Mouse (Mus musculus) spleen, postnatal 4 days (tissue): ENCODE measurements around the gene Nufip2.
A peak's percentile ranks its signal among the peaks of the same experiment; 100 is the strongest.
"Not testable (repeated sequence)": the region's sequence is repeated elsewhere in the genome, so short reads cannot be mapped to it uniquely, and the experiment has no call there.

Source experiments
- DNase-seq, 2 experiments: peaks; one replicate each; pipeline ENCODE4 v3.0.0; 2022; ENCODE audit warnings: low spot score in 2 of 2

Nufip2 gene

DNA sequence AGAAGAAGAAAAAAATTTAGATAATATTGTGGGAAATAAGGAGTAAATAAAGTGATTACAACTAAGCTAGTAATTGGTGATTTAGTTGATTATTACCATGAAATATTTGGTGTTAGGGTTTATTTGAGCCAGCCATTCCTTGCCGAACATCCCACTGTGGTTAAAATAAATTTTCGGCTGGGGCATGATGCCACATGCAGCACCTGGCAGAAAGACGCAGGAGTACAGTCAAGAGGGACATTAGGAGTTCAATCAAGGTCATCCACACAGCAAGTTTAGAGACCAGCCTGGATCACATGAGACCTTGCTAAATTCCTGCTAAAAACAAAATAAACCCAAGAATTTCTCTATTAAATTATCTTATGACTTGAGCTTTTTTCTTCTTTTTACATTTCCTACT lies 23.1 kb downstream of the Nufip2 start:
- no peak for DNase-seq

DNA sequence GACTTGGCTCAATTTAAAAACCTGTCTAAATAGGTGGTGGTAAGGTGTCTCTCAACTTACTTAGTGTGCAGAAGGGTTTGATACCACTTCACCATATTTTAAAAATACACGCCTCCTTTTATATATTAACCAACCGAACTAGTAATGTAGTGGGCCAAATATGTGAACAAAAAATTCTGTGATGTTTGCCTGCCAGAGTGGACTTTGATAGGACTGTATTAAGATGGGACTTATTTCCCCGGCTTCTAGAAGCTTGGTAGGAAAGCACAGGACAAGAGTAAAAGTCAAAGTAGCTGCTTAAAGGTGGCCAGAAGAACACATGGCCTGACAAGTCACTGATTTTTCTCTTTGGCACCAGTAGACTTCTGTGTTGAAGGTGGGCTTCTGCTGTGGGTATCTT lies 27.8 kb downstream of the Nufip2 start:
- DNase-seq, result no peak

DNA sequence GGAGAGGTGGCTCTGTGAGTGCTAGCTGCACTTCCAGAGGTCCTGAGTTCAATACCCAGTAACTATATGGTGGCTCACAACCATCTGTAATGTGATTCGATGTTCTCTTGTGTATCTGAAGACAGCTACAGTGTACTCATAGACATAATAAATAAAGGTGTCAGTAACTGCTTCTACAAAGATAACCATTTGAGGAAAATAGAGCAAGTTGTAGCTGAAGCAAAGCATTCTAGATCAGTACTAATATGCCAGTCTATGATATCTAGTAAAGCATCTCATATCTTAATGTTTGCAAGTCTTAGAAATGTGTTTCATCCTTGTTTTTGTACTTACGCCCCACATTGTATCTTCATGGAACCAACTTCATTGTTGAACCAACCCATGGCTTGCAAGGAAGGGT lies 33.1 kb downstream of the Nufip2 start:
- no peak for DNase-seq

DNA sequence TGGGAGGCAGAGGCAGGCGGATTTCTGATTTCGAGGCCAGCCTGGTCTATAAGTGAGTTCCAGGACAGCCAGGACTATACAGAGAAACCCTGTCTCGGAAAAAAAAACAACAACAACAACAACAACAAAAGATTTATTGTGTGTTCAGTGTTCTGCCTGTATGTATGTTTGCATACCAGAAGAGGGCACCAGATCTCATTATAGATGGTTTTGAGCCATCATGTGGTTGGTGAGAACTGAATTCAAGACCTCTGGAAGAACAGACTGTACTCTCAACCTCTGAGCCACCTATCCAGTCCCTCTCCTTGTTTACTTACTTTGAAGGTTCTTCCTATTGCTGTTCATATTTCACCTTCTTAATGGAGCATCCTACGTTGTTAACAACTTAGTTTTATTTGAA lies 35.4 kb downstream of the Nufip2 start:
- no peak for DNase-seq

DNA sequence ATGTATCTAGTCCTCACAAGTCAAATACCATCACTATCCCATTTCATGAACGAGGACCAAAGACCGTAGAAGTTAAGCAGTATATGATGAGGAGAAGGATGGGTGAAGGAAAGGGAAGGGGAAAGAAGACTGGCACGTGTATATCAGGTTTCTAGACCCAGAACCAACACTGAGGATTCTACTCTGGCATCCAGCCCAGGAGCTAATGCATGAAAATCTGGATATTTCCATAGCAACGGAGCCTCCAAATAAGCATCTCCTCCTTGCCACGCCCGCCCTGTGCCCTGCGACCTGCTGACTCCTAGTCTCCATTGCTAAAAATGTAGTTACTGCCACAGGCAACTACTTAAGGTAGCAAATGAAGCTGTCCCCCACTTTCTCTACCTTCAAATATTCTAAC lies 38.8 kb downstream of the Nufip2 start:
- DNase-seq, result peak in 1 of 2 experiments; percentile 48

DNA sequence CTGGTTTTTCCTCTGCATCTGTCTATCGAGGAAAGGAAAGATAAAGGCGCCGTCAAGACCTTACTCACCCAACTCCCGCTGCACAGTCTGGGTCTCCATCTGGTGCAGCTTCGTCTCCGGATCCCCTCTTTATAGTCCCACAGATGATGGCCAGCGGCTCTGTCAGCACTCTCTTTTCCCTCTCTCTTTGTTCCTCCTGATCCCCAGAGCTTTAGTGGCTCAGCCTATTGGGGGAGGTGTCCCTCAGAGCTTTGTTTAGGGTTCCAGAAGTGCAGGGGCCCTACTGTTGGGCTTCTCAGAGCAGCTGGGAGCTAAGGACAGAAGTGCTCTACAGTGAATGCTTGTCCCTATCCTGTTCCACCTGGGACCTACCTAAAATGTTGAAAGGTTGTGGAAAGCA lies 39.2 kb downstream of the Nufip2 start, which contains the start of gene Cryba1:
TSS of gene Cryba1 (minus strand) at position 101 of the 400 bp plus-strand sequence.
- DNase-seq, result peak in 1 of 2 experiments; percentile 41

DNA sequence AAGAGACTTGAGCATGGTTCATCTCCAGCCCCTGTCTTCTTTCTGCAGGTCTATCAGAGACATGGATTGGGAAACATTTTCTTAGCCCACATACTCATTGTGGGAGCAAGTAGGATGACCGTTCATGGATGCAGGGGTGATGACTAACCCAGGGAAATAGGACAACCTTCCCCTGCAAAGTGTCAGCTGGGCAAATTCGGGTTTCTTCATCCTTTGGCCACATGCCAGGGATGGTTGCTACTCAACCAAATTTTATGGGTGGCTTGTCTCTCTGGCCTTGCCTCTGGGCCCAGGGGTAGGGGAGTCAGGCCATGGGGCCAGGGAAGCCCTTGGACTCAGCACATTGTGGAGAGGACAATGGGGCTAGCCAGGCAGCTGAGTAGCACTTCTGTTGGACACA lies 42.6 kb downstream of the Nufip2 start:
- no peak for DNase-seq

DNA sequence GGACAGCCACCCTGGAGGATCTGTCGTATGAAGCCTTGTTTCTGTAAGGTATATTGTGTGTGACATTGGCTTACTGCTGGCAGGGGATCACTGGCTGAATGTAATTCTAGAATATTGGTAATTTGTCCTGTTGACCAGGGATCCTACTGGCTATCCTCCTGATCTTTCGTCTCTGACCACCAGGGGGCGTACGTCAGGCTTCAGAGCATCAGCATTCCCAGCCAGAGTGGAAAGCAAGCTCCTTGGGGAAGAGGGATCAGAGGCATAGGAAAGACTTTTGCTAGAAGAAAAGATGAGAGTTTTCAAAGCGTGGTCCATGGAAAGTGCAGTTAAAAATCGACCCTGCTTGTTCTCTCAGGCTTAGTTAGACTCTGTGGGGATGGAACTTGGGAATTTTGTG lies 51.3 kb downstream of the Nufip2 start:
- peak; percentile 75 to 90 for DNase-seq

DNA sequence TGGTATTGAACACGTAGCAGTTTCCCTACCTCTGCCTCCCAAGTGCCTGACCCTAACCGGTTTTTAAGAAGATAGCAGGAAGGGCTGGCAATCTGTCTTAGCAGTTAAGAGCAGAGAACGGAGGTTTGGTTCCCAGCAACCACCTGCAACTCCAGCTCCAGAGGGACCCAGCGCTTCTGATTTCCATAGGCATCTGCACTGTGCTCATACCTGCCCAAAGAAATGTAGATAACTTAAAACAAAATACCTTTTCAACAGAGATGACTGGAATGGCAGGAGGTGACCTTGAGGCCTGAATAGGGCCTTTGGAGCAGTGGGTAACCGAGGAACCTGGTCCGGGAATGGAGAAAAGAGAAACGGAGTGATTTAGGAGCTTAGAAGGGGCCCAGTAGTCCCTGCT lies 52.6 kb downstream of the Nufip2 start:
- no peak for DNase-seq

DNA sequence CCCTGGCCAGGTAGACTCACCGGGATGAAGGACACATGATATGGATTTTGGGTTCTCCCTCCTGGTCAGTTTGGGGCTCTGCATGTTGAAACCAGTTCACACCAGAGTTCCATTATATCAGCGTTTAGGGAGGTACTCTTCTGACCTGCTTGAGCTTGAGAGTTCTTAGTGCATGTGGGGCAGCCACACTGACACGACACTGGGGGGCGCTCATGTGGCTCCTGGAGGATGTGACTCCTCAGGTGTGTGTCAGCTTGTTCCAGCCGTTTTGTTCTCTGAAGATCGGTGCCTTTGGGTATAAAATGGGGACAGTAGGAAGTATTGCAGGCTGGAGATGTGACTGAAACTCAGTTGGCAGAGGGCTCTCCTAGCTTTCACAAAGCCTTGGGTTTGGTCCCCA lies 58.0 kb downstream of the Nufip2 start:
- DNase-seq, result peak; percentile 45 to 75

DNA sequence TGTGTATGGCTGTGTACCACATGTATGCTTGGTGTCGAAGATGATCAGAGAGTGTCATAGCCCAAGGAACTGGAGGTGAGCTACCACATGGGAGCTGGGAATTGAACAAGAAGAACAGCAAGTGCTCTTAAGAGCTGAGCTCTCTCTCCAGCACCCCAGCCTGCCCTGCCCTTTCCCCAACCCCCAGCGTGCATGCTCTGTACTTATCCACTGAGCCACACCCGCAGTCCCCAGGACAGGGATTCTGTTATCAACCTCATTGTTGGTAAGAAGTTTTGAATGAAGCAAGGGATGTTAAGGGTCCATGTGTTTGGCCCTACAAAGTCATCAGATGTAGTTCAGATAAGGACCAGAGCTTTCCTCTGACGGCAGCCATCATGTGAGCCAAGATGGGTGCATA lies 60.7 kb downstream of the Nufip2 start:
- DNase-seq, result no peak

DNA sequence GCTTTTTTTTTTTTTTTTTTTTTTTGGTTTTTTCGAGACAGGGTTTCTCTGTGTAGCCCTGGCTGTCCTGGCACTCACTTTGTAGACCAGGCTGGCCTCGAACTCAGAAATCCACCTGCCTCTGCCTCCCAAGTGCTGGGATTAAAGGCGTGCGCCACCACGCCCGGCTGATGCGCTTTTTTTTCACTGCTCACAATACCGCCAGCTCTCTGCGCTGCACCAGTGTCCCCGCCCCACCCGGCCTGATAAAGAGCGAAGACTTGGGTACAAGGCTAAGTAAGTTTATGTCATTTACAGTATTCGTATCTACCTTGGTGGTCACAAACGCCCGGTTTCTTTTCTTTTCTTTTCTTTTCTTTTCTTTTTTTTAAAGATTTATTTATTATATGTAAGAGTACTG lies 61.1 kb downstream of the Nufip2 start:
- DNase-seq, result not testable (repeated sequence)

DNA sequence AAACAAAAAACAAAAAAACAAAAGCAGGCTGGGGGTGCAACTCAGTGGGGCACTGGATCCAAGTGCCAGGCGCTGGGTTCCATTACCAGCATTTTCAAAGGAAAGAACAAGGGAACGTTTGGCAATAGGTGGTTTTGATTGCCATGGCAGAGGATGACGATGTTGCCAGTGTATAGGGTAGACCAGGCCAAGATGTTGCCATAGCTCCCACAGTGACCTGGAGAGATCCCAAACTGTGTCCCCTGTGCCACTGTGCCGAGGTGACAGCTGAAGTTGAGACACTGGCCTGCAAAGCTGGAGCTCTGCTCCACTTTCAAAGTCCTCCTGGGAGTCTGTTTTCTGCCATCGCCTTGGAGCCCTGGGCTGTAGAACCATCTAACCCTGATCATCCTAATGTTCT lies 63.0 kb downstream of the Nufip2 start:
- no peak for DNase-seq

DNA sequence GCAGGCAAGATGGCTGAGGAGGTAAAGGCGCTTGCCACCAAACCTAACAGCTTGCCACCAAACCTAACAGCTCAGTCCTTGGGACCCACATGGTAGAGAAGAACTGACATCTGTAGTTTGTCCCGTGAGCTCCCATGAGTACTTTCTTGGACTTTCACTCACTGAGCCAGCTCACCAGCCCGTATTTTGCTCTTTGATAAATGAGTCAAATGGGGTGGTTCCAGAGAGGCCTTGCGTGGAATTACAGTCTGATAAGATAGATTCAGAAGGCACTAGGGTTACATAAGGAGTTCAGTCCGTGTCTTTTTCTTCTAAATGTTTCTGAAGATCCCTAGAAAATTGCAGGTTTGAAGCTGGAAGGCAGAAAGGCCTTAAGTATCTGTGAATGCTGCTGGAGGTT lies 66.6 kb downstream of the Nufip2 start:
- DNase-seq, result no peak

DNA sequence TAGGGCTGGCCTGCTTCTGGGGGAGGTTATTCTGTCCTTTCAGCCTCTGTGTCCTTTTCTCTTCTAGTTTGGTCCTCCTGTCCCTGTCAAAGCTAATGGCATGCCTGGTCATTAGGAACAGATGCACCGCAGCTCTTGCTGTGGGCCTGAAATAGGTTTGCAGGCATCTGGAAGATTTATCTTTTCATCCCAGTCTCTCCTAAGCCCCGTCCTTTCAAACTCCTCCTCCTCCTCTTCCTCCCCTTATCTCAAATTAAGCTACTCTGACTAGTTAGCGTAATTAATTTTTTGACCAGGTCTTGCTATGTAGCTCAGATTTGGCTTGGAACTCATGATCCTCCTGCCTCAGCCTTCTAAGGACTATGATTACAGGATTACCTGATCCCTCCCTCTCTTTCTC lies 67.5 kb downstream of the Nufip2 start:
- no peak for DNase-seq

DNA sequence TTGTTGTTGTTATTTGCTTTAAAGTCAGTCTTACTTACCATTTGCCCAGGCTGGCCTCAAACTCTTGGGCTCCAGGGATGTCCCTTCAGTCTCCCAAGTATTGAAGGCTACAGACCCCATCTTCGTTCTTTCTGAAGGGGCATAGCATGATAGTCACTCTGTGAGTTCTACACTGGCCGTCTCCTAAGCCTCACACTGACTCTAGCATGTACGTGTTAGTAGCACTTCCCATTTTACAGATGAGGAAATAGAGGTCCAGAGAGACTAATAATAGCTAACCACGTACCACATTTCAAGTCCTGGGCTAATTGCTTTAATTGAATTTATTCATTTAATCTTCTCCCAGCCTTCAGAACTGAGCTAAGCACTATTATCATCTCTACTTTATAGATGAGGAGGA lies 74.1 kb downstream of the Nufip2 start:
- DNase-seq, result no peak

DNA sequence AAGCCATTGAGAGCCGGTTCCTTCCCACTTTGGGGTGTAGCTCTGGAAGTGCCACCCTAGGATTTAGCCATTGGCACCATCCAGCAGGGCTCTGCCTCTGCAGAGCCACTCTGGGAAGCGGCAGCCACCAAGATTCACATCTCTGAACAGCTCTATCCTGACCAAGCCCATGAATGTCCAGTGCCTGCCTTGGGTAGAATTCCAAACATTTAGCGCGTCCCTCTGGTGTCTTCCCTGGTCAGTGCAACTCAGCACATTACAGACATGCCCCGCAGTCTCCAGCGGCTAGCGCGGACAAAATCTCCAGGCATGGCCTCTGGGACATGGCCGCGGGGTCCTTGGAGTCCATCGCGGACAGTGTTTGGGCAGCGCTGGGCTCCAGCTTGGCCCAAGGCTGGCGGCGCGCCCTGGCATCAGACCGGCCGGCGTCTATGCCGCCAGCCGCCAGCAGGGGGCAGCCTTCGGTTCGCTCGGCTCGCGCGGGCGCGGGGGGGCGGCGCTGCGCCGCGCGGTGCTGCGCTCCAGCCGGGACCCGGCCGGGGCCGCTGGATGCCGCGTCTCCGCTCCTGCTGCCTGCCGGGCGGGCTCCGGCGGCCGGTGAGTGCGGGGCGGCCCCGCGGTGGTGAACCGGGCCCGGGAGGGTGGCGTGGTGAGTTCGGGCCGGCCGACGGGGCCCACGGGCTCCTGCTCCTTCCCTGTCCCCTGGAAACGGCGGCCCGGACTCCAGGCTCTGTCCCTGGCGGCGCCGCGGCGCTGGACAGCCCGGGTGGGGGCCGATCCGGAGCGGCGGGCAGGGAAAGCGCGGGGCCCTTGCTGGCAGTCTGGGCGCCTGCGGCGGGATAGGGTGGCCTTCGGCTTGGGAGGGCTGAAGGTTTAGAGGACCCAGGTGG lies 77.1 kb downstream of the Nufip2 start, which contains the start of gene Myo18a:
TSS of gene Myo18a (plus strand) at position 464 of the 890 bp plus-strand sequence.
- DNase-seq, result peak; percentile 86 to 98

DNA sequence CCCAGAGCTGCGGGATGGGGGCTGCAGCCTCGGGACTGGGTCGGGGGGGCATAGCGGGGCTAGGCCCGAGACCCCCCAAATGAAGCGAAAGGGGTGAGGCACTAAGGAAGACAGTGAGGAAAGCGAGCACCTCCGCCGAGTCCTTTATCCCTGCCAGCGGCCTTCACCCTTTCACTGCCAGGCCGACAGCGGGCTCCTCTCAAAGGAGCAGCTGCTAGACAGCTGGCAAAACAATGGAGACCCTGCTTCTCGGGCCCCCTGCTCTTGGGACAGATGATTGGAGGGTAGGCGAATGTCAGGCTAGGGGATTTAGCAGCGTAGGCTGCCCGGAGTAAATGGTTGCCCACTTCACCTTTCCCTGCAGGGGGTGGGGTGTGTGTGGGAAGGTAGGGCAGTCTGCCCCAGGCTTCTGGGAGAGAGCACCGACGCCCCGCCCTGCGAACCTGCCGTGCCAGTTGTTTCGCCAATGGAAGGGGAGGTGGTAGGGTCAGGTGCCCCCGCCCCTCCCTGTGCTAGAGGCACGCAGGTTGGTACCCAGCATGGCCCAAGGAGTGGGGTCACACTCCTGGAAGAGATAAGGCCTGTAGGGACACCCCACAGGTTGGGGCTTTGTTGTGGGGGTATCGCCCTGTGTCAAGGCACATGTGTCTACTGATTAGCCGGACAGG lies 77.9 kb downstream of the Nufip2 start:
- peak; percentile 63 to 80 for DNase-seq

DNA sequence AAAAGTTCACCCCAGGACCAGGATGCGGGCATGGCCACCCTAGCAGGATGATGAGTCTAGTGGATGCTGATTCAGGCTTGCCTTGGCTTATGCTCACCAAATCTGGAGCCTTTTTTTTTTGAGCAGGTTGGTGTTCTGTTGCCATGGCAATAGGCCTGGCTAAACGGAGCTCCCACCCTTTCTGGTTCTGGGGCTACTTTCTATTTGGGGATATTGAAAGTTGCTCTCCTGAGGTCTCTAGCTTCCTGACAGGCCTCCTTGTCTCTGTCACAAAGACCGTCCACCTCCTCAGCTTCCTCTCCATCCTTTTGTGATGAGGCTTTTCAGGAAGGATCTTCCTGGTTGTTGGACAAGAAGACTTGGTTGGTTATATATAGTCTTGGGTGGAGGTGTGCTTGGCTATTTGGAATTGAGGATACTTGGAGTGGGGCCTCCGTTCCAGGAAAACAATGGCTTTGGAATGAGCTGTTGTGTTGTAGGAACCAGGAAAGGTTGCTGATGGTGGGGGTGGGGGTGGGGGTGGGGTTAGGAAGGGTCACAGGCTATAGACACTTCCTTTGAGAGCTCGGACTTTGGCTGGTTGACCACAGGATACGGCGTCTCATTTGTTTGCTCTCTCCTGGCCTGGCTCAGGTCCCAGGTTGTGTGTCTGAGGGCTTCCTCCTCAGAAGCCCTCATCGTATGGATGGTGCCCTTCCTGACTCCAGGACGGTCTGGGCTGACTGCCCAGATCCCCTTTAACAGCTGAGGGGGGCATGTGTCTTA lies 78.9 kb downstream of the Nufip2 start:
- DNase-seq, result no peak

DNA sequence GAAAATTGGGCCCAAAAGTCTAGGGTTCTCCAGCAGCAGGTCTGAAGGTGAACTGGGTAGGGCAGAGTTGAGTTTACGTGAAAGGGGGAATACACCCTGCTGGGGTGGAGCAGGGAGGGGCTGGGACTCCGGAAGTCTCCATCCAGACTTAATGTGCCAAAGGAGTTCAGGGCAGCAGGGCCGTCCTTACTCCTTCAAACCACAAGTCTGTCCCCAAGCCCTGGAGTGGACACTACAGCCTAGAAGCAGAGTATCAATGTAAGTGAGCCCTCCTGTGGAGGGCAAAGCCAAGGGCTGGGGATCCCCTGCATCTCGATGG lies 79.5 kb downstream of the Nufip2 start:
- peak in 1 of 2 experiments; percentile 61 for DNase-seq

DNA sequence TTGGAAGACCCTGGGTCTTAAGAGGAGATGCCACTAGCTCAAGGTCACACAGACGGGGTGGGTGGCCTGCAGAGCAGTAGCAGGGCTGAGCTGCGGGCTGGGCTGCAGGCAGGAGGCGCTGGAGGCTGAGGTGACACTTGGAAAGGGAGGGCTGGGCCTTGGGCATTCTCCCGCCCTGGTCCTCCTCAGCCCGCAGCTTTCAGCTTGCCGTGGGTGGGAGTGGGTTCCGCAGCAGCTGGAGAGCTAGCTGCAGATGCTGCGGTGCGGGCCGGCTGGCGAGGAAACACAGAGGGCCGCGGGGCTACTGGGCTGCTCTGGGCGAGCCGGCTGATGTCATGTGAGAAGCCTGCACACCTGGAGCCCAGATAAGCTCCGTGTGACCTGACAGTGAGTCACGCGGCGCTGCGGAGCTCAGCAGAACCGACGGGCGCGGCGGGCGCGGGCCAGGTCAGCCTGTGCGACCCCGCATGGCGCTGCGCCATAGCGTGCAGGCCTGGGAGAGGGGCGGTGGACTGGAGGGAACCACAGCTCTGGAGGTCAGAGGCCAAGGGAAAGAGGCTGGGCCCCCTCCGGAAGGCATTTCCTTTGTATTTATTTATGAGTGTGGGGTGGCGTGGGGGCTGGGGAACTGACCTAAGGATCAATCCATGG lies 80.5 kb downstream of the Nufip2 start:
- DNase-seq, result peak; percentile 63 to 83

DNA sequence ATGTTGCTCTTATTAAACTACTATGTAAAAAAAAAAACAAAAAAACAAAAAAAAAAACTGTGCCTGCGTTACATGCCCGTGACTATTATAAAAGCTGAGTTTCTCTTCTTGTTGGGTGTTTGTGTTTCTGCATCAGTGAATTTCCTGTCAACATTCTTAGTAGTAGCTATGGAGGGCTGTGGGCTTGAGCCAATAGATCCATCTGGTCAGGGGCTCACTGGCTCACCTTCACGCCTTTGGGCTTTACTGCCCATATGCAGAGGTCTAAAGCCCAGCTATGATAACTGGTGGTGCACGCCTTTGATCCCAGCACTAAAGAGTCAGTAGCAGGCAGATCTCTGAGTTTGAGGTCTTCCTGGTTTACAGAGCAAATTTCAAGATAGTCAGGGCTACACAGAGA lies 83.5 kb downstream of the Nufip2 start:
- DNase-seq, result no peak
